Mouse (Mus musculus): Measurements from ENCODE around the gene Znrd1.

- TF ChIP-seq CTCF (IDR thresholded peaks at IDR 0.05; ENCODE audit: borderline replicate concordance, insufficient read depth, low read length) = no peak
- TF ChIP-seq POLR2A (IDR thresholded peaks at IDR 0.05; ENCODE audit: low read depth, low read length) = no peak
These were observed 38.1 kb downstream of the Znrd1 start for GRCm38 (mm10) chr17:36920239-36920638.

Measured in embryonic fibroblast, embryonic 13.5 days (primary cell).